Mouse (Mus musculus) right cerebral cortex, adult 2 months (tissue): Measurements from ENCODE around the gene Ddx42.
A peak's percentile ranks its signal among the peaks of the same experiment; 100 is the strongest.
"Not testable (repeated sequence)": the region's sequence is repeated elsewhere in the genome, so short reads cannot be mapped to it uniquely, and the experiment has no call there.

Experiments
- DNase-seq, 2 experiments: peaks; one replicate each; pipeline ENCODE4 v3.0.0; 2021 to 2022; ENCODE audit warnings: low spot score in 2 of 2

Ddx42 gene

GRCm38 (mm10) chr11:106216730-106217490, at the start of gene Ddx42:
TSS of gene Ddx42 (plus strand) at chr11:106216926.
- DNase-seq: peak; percentile 88 to 91

- DNase-seq: no peak
Observed at GRCm38 (mm10) chr11:106167435-106167834, 49.3 kb upstream of the Ddx42 start.

GRCm38 (mm10) chr11:106170807-106171206, 45.9 kb upstream of the Ddx42 start:
- DNase-seq: no peak

GRCm38 (mm10) chr11:106173228-106173627, 43.5 kb upstream of the Ddx42 start:
- no peak for DNase-seq

- DNase-seq: no peak
Observed at GRCm38 (mm10) chr11:106174372-106174771, 42.4 kb upstream of the Ddx42 start.

- no peak for DNase-seq
Observed at GRCm38 (mm10) chr11:106175081-106175480, 41.6 kb upstream of the Ddx42 start.

- no peak for DNase-seq
Observed at GRCm38 (mm10) chr11:106176372-106176771, 40.4 kb upstream of the Ddx42 start.

- no peak for DNase-seq
Observed at GRCm38 (mm10) chr11:106178036-106178782, 38.5 kb upstream of the Ddx42 start.

- peak in 1 of 2 experiments; percentile 38 for DNase-seq
Observed at GRCm38 (mm10) chr11:106179711-106180448, 36.8 kb upstream of the Ddx42 start.

GRCm38 (mm10) chr11:106180449-106180801, 36.3 kb upstream of the Ddx42 start:
- DNase-seq: no peak

GRCm38 (mm10) chr11:106187326-106187725, 29.4 kb upstream of the Ddx42 start:
- no peak for DNase-seq

GRCm38 (mm10) chr11:106191716-106192115, 25.0 kb upstream of the Ddx42 start:
- DNase-seq: no peak

- DNase-seq: no peak
Observed at GRCm38 (mm10) chr11:106192241-106192640, 24.5 kb upstream of the Ddx42 start.

- DNase-seq: no peak
Observed at GRCm38 (mm10) chr11:106192657-106193370, 23.9 kb upstream of the Ddx42 start.

GRCm38 (mm10) chr11:106193371-106194154, 23.2 kb upstream of the Ddx42 start:
- peak; percentile 94 to 95 for DNase-seq

- no peak for DNase-seq
Observed at GRCm38 (mm10) chr11:106194155-106194541, 22.6 kb upstream of the Ddx42 start.

- no peak for DNase-seq
Observed at GRCm38 (mm10) chr11:106194891-106195290, 21.8 kb upstream of the Ddx42 start.

- DNase-seq: no peak
Observed at GRCm38 (mm10) chr11:106195341-106195740, 21.4 kb upstream of the Ddx42 start.

- DNase-seq: no peak
Observed at GRCm38 (mm10) chr11:106198277-106198676, 18.4 kb upstream of the Ddx42 start.

- DNase-seq: not testable (repeated sequence)
Observed at GRCm38 (mm10) chr11:106199997-106200396, 16.7 kb upstream of the Ddx42 start.

- DNase-seq: no peak
Observed at GRCm38 (mm10) chr11:106200756-106201155, 16.0 kb upstream of the Ddx42 start.
